Mouse (Mus musculus) testis, adult 2 months (tissue): ENCODE measurements around the gene Kcnk12.

Source experiments
- CTCF ChIP-seq: fragments of 200-500 bp; IDR thresholded peaks from 2 replicates; pipeline ENCODE4 v1.5.1; 2012; ENCODE audit warnings: low read depth, mild to moderate bottlenecking, inconsistent platforms, low read length, moderate library complexity; ENCODE audit not compliant: control insufficient read depth, insufficient read depth, insufficient replicate concordance
- POLR2A ChIP-seq: fragments of 200-500 bp; IDR thresholded peaks from 2 replicates; pipeline ENCODE4 v1.6.1; 2012; ENCODE audit warnings: low read depth, mild to moderate bottlenecking, inconsistent platforms, low read length, moderate library complexity; ENCODE audit not compliant: control insufficient read depth

GRCm38 (mm10) chr17:87784141-87784831 lies 13.5 kb downstream of the Kcnk12 start:
- no peak for TF ChIP-seq POLR2A
- no peak for TF ChIP-seq CTCF
